Mouse (Mus musculus) frontal cortex, adult 2 months (tissue): ENCODE results near the gene Pira2. TPM values are rescaled to one million over a fixed set of nuclear protein-coding genes. Genes with fewer than 3 reads are reported as not detected.
"Not testable (repeated sequence)": the region's sequence is repeated elsewhere in the genome, so short reads cannot be mapped to it uniquely, and the experiment has no call there.

ENCODE experiments used
- DNase-seq, 2 experiments: peaks; one replicate each; pipeline ENCODE4 v3.0.0; 2022; ENCODE audit warnings: low spot score in 1 of 2; ENCODE audit errors: extremely low spot score in 1 of 2
- polyA plus RNA-seq: library from polyadenylated mRNA; depleted of rRNA; stranded (reverse); fragments of >200 nt; gene quantifications from 2 replicates; pipeline ENCODE4 v1.2.3, GENCODE M21; 2012; rRNA removed

The Pira2 gene
- polyA plus RNA-seq, result not detected in 2 replicates

GRCm38 (mm10) chr7:3844951-3845350 is at the start of gene Pira2:
TSS of gene Pira2 (minus strand) at chr7:3845051.
- not testable (repeated sequence) for DNase-seq

- DNase-seq, result not testable (repeated sequence)
Observed at GRCm38 (mm10) chr7:3875032-3875431, 30.2 kb upstream of the Pira2 start.

GRCm38 (mm10) chr7:3837854-3838253 is 7.0 kb downstream of the Pira2 start:
- not testable (repeated sequence) for DNase-seq

GRCm38 (mm10) chr7:3830633-3831032 is 14.2 kb downstream of the Pira2 start:
- DNase-seq, result not testable (repeated sequence)

- DNase-seq, result not testable (repeated sequence)
Observed at GRCm38 (mm10) chr7:3825599-3825998, 19.3 kb downstream of the Pira2 start, which contains the start of gene Gm15448. TSS of gene Gm15448 (minus strand) at chr7:3825687.

GRCm38 (mm10) chr7:3811912-3812311 is 32.9 kb downstream of the Pira2 start:
- DNase-seq, result not testable (repeated sequence)

- not testable (repeated sequence) for DNase-seq
Observed at GRCm38 (mm10) chr7:3802935-3803334, 41.9 kb downstream of the Pira2 start.

GRCm38 (mm10) chr7:3799940-3800339 is 44.9 kb downstream of the Pira2 start:
- DNase-seq, result not testable (repeated sequence)

- DNase-seq, result not testable (repeated sequence)
Observed at GRCm38 (mm10) chr7:3796286-3796685, 48.6 kb downstream of the Pira2 start.

Other genes starting within 250 kb of the Pira2 start
- gene Oscar, start 228.9 kb downstream of the Pira2 start, polyA plus RNA-seq, result 4.9 and 5.5 TPM in 2 replicates
- 302 and 306 TPM in 2 replicates for gene Ndufa3, start 227.7 kb downstream of the Pira2 start, polyA plus RNA-seq
- 38.1 and 43.3 TPM in 2 replicates for gene Tfpt, start 215.1 kb downstream of the Pira2 start, polyA plus RNA-seq
- gene Prpf31, start 215.1 kb downstream of the Pira2 start, polyA plus RNA-seq, result 59.0 and 68.2 TPM in 2 replicates
- 49.5 and 63.6 TPM in 2 replicates for gene Cnot3, start 199.8 kb downstream of the Pira2 start, polyA plus RNA-seq
- gene Leng1, start 179.2 kb downstream of the Pira2 start, polyA plus RNA-seq, result 8.0 and 9.2 TPM in 2 replicates
- 12.1 and 14.8 TPM in 2 replicates for gene Tmc4, start 167.5 kb downstream of the Pira2 start, polyA plus RNA-seq
- 103 and 108 TPM in 2 replicates for gene Tsen34, start 152.2 kb downstream of the Pira2 start, polyA plus RNA-seq
- gene Mboat7, start 151.5 kb downstream of the Pira2 start, polyA plus RNA-seq, result 128 and 139 TPM in 2 replicates
- gene Rps9, start 141.1 kb downstream of the Pira2 start, polyA plus RNA-seq, result 852 and 1,031 TPM in 2 replicates
- gene Pirb, start 124.7 kb downstream of the Pira2 start, polyA plus RNA-seq, result 0.38 and 0.48 TPM in 2 replicates
- not detected in 2 replicates for gene Gm15448, start 19.4 kb downstream of the Pira2 start, polyA plus RNA-seq
- not detected in 2 replicates for gene Gm14548, start 53.1 kb upstream of the Pira2 start, polyA plus RNA-seq
- 0.04 TPM in 1 of 2 replicates, not detected in the other for gene Lilra6, start 70.5 kb upstream of the Pira2 start, polyA plus RNA-seq
- gene Lair1, start 218.2 kb upstream of the Pira2 start, polyA plus RNA-seq, result 7.4 and 10.1 TPM in 2 replicates